Mouse (Mus musculus) cerebellum, postnatal 14 days (tissue): Measurements from ENCODE around the gene Nipbl.
"Not testable (repeated sequence)": the region's sequence is repeated elsewhere in the genome, so short reads cannot be mapped to it uniquely, and the experiment has no call there.

ENCODE experiments used
- DNase-seq, 2 experiments: peaks; one replicate each; pipeline ENCODE4 v3.0.0; 2021; ENCODE audit warnings: mixed read lengths in 2 of 2

Nipbl gene

GRCm38 (mm10) chr15:8443926-8444889, at the start of gene Nipbl:
TSS of gene Nipbl (minus strand) at chr15:8444463.
- DNase-seq: peak; percentile 92

GRCm38 (mm10) chr15:8485261-8485660, 41.0 kb upstream of the Nipbl start:
- DNase-seq: peak; percentile 12

DNA sequence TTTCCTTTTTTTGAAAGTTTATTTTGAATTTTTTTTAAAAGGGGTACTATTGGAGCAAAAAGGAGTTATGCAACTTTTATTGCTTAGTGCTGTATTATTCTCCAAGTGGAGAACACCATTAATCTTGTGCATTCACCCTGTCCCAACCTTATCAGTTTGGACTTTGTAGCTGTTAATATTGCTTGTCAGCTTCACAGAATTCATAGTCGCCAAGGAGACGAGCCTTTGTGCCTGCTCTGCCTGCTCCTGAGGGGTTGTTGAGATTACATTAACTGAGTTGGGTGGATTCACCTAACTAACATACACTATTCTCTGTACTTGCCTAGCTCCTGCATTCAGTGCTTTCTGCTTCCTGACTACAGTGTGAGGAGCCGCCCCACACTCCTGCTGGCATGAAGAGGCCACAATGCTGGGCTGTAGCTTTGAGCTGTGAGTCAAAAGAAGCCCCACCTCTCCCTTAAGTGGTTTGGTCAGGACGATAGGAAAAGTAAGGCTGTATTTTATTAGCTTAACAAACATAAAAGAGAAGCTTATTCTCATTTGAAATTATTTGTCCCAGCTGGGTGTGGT, 24.8 kb upstream of the Nipbl start:
- DNase-seq: no peak

DNA sequence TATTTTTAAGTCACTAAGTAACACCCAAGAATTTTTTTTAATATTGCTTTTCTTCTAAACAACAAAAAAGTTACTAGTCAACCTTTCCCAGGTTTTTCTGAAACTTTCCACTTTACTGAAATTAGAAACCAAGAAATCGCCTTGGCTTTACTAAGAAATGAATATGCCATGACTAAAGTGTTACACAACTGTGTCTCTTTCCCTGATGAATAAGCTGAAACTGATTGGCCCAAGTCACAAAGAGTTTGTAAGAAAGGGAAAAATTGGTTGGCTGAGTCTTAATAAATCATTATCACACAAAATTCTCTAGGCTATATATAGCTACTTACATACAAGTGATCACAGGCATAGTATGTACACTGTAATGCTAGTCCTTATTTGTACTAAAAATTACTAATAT, 19.3 kb upstream of the Nipbl start:
- DNase-seq: no peak

GRCm38 (mm10) chr15:8462780-8463179, 18.5 kb upstream of the Nipbl start:
- no peak for DNase-seq

DNA sequence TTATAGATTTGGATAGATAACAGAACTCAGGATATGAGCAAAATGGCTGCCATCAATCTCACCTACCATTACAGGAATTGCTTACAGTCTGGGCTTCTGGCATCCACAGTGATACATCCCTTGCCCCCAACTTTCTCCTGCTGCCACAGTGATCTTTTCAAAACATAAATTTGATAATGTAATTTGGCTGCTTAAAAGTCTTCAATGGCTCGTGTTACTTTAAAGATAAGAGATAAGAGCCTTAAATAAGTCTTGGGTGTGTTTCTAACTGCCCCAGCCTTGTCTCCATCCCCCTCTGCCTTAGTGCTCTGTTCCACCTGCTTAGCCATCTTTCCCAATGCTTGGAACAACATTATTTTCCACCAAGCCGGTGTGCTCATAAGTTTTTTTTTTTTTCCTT, 16.6 kb upstream of the Nipbl start:
- DNase-seq: no peak

DNA sequence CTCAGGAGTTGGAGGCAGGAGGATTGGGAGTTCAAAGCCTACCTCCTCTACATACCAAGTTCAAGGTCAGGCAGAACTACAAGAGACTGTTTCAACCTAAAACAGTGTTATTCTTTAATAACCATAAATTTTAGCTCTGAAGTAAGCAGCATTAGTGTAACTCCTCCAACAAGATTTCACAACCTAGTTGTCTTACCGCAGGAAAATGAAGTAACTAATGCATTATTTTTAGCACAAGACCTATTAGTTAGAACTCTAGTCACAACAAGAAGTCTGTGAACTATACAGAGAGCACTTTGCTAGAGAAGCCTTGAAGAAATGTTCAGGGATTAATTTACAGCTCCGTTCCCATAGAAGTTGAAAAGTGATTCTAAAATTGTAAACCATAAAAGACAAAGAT, 15.7 kb upstream of the Nipbl start:
- no peak for DNase-seq

- DNase-seq: not testable (repeated sequence)
Observed at GRCm38 (mm10) chr15:8456223-8456622, 12.0 kb upstream of the Nipbl start.

DNA sequence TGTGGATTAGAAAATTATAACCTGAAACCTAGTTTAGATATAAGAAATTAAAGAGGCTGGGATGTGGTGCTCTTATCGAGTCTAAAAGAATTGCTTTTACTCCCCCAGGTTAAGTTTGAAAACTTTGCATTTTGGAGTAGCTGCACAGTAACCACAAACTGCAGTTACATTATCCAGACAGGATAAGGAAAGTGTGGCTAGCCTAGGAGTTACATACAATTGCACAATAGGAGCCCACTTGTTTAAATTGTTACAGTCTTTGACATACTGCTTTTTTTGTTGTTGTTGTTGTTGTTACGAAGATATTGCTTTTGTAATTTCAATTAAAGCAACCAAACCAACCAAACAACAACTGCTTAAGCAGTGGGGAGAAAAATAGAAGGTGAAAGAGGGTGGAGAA, 11.2 kb upstream of the Nipbl start:
- no peak for DNase-seq

GRCm38 (mm10) chr15:8451071-8451470, 6.8 kb upstream of the Nipbl start:
- peak; percentile 24 to 42 for DNase-seq

DNA sequence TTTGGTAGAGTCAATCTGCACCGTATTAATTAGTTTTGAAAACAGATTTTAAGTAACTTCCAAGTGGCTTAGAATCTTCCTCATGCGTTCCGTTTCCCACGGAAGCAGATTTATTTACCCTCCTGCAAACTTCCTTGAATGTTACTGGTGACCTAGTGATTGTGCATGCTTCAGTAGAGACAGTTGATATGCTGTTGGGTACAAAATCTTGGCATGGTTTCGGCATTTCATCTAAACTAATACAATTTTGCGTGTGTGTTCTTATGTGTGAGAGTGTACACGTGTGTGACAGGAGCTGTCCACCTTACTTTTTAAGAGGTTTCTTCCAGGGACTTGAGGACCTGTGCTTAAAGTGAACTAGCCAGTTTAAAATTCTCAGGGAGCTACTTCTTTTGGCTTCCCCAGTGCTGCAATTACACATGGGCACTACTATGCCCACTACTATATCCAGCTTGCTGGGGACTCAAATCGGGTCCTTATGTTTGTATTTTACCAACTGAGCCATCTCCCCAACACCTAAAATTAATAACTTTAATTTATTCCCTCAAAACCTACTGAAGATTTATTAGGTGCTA, 3.0 kb upstream of the Nipbl start:
- no peak for DNase-seq

DNA sequence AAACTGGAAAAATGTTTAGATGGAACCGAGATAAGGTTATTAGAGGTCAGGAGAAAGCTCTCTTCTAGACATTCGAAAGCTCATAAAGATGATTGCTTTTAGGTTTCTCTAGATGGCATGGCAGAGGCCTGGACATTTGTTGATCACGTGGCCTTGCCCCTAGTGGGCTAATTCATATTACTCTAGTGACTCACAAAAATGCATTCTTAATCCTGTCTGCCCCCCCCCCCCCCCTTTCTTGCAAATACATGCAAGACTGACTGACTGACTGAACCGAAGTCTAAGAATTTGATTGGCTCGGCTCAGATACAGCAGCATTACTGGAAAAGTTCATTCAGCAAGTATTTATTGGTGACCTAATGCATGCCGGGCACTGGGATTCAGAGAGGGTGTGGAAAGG, 2.2 kb upstream of the Nipbl start:
- peak; percentile 31 to 48 for DNase-seq

- DNase-seq: peak; percentile 31 to 37
Observed at GRCm38 (mm10) chr15:8445951-8446419, 1.7 kb upstream of the Nipbl start.

GRCm38 (mm10) chr15:8444890-8445597, 781 bp upstream of the Nipbl start:
- peak; percentile 87 to 90 for DNase-seq

GRCm38 (mm10) chr15:8443168-8443925, 916 bp downstream of the Nipbl start:
- DNase-seq: peak; percentile 77 to 79

GRCm38 (mm10) chr15:8442761-8443160, 1.5 kb downstream of the Nipbl start:
- DNase-seq: no peak

- peak; percentile 22 to 23 for DNase-seq
Observed at GRCm38 (mm10) chr15:8442156-8442555, 2.1 kb downstream of the Nipbl start.

DNA sequence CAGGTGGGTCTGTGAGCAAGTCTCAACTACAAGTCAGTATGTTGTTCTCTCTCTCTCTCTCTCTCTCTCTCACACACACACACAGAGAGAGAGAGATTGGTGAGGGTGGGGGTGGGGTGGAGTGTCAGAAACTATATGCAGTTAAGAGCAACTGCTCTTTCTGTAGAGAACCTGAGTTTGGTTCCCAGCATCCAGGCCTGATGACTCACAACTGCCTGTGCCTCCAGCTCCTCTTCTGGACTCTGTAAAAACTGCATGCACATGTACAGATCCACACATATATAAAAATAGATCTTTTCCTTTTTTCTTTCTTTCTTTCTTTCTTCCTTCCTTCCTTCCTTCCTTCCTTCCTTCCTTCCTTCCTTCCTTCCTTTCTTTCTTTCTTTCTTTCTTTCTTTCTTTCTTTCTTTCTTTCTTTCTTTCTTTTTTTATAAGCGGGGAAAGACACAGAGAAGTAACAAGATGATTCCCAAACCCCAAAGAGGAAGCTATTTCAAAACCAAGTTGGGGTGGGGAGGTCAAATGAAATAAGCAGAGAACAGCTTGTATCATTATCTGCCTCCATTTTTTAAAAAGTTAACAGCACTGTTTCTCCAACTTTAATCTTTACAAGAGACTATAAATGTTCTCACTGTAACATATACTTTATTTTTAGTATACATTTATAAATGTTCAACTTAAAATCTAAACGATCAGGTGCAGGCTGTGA, 10.9 kb downstream of the Nipbl start:
- DNase-seq: no peak

- no peak for DNase-seq
Observed at GRCm38 (mm10) chr15:8432534-8432933, 11.7 kb downstream of the Nipbl start.

GRCm38 (mm10) chr15:8429502-8429901, 14.8 kb downstream of the Nipbl start:
- DNase-seq: no peak

GRCm38 (mm10) chr15:8420909-8421308, 23.4 kb downstream of the Nipbl start:
- no peak for DNase-seq
